22 mouse cellular contexts compared by ENCODE assay signal in the genomic region with DNA sequence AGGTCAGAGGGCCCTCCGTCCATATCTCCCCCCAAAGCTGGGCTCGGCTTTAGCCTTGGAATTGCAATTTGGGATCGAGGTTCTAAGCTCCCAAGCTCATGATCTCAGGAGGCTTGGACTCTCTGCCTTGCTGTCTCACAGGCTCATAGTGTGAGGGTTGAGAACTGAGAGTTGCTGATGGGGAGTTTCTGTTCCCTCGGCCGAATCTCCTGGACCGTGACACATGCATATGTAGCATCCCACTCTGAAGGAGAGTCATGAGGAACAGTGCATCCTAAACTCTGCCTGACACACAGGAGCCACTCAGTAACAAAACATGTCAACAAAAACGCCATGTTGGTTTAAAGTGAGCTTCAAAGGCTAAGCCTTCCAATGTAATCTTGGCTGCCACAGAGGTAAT.
"Had no signal": no experiment of that assay in that cellular context is flagged by ENCODE, and none has a peak within 500 bp of the region (broad histone marks: within the 10 kb centered on the region; RNA-seq: fewer than 3 reads in every experiment).

No protein-coding gene starts in this region.

- DNase-seq: kidney, adult 18-20 months; kidney, adult 9 months; kidney, postnatal 14 days; kidney, postnatal 4 days; liver; lung, adult 18-20 months; lung, postnatal 10 days; lung, postnatal 36 days; right cerebral cortex, adult 18-20 months; right cerebral cortex, postnatal 14 days; right cerebral cortex, postnatal 4 days; thymus, adult 2 months; thymus, postnatal 25 days had no signal

- H3K36me3 ChIP-seq: limb, embryonic 13.5 days; liver, embryonic 12.5 days; liver, embryonic 15.5 days; lung, embryonic 15.5 days had no signal

- H3K27me3 ChIP-seq: lung, embryonic 15.5 days; neural tube, embryonic 12.5 days; neural tube, embryonic 15.5 days had no signal

- H3K9me3 ChIP-seq: limb, embryonic 10.5 days; limb, embryonic 13.5 days; liver, embryonic 12.5 days; liver, embryonic 15.5 days; lung, embryonic 15.5 days; megakaryocyte, embryonic 14.5 days; neural tube, embryonic 12.5 days; neural tube, embryonic 15.5 days had no signal

- H3K4me1 ChIP-seq: liver, embryonic 15.5 days; megakaryocyte, embryonic 14.5 days had no signal

- H3K9ac ChIP-seq: limb, embryonic 13.5 days; liver, embryonic 12.5 days; liver, embryonic 15.5 days; lung, embryonic 15.5 days; neural tube, embryonic 12.5 days; neural tube, embryonic 15.5 days had no signal

- H3K4me2 ChIP-seq: limb, embryonic 13.5 days; liver, embryonic 12.5 days; liver, embryonic 15.5 days; lung, embryonic 15.5 days; neural tube, embryonic 12.5 days; neural tube, embryonic 15.5 days had no signal

- H3K4me3 ChIP-seq: limb, embryonic 10.5 days; limb, embryonic 13.5 days; liver, embryonic 12.5 days; liver, embryonic 15.5 days; lung, embryonic 15.5 days; megakaryocyte, embryonic 14.5 days; neural tube, embryonic 12.5 days; neural tube, embryonic 15.5 days had no signal

- ATAC-seq: liver, embryonic 12.5 days had no signal

- H3K27ac ChIP-seq: limb, embryonic 10.5 days; limb, embryonic 13.5 days; liver, embryonic 12.5 days; liver, embryonic 15.5 days; lung, embryonic 15.5 days; neural tube, embryonic 12.5 days; neural tube, embryonic 15.5 days; stomach, postnatal 0 days had no signal
